Mouse (Mus musculus): ENCODE results near the gene Bak1. TPM values are rescaled to one million over a fixed set of nuclear protein-coding genes. Genes with fewer than 3 reads are reported as not detected.

Gene Bak1
- polyA plus RNA-seq, 1 experiment from 2014 or later: 10.1 TPM

DNA sequence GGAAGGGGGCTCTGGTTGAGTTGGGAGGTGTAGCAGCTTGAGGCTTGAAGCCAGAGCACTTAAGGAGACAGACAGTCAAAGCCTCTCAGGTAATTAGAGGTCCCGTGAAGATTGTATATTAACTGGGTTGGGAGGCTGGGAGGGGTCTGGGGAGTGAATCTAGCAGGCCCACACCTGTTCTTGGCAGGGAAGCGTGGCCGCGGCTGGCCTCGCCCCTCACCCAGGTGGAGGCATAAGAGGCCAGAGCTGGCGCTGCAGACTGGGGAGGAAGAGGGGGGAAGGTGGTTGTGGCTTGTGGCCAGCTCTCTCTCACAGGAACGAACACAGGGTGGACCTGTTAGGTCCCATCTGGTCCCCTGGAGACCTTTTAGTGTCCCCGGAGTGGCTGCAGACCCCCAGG is 31.9 kb upstream of the Bak1 start:
- Histone ChIP-seq H3K27ac (ENCODE audit: low read depth) (peak overlapping the region; percentile 7; the same call in 1 of the 2 replicates), H3K27me3 (replicated peaks; ENCODE audit: control insufficient read depth, insufficient read depth, low read length) (peaks cover 8% of the 10 kb centered on the region; the same call in 1 of the 2 replicates), H3K4me3 (ENCODE audit: low read depth, low read length) (no peak overlapping the region), H3K36me3 (ENCODE audit: control insufficient read depth, insufficient read depth, low read length) (no peaks in the 10 kb centered on the region), H3K4me1 (replicated peaks; ENCODE audit: control insufficient read depth, insufficient read depth, low read length) (peaks cover 21% of the 10 kb centered on the region), H3K9ac (ENCODE audit: low read length) (no peak overlapping the region), H3K4me2 (ENCODE audit: low read length) (peak overlapping the region; percentile 94; the same call in 1 of the 2 replicates), H3K9me3 (ENCODE audit: control insufficient read depth, low read length) (no peaks in the 10 kb centered on the region)
- 60% methylated on average over 8 of the region's 8 CpGs for WGBS
- no peak for DNase-seq (ENCODE audit: low spot score)
- no peak for ATAC-seq (replicated peaks; ENCODE audit: low FRiP score, low TSS enrichment, low read depth)

DNA sequence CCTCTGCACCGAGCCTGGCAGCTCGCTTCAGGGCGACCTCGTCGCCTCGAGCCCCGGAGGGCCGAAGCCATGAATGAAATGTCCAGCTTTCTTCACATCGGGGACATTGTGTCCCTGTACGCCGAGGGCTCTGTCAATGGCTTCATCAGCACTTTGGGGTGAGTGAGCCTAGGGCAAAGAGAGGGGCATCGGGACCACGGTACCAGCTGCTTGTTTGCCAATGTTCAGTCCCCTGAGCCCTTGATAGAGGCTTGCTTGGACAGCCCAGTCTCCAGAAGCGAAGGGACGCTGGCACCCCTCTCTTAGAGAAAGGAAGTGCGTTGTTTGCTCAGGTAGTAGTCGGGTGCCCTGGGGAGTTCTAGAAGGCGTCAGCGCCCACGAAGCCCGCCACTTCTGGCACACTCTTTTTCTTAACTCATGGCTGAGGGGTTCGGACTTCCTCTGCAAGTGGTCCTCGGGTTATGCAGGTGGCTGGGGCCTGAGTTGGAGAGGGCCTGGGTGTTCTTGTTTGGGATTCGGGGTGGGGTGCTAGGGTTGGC is 28.8 kb upstream of the Bak1 start:
- DNase-seq (ENCODE audit: low spot score): no peak
- H3K9ac ChIP-seq (ENCODE audit: low read length): peak overlapping the region; percentile 66
- ATAC-seq (replicated peaks; ENCODE audit: low FRiP score, low TSS enrichment, low read depth): no peak
- H3K27ac ChIP-seq (ENCODE audit: low read depth): peak overlapping the region; percentile 90; the same call in 1 of the 2 replicates
- 1% methylated on average over 24 of the region's 24 CpGs for WGBS
- H3K4me2 ChIP-seq (ENCODE audit: low read length): peak overlapping the region; percentile 94
- H3K9me3 ChIP-seq (ENCODE audit: control insufficient read depth, low read length): no peaks in the 10 kb centered on the region
- peaks cover 10% of the 10 kb centered on the region for H3K4me1 ChIP-seq (replicated peaks; ENCODE audit: control insufficient read depth, insufficient read depth, low read length)
- no peaks in the 10 kb centered on the region for H3K36me3 ChIP-seq (ENCODE audit: control insufficient read depth, insufficient read depth, low read length)
- H3K4me3 ChIP-seq (ENCODE audit: low read depth, low read length): peak overlapping the region; percentile 66
- peaks cover 8% of the 10 kb centered on the region; the same call in 1 of the 2 replicates for H3K27me3 ChIP-seq (replicated peaks; ENCODE audit: control insufficient read depth, insufficient read depth, low read length)

DNA sequence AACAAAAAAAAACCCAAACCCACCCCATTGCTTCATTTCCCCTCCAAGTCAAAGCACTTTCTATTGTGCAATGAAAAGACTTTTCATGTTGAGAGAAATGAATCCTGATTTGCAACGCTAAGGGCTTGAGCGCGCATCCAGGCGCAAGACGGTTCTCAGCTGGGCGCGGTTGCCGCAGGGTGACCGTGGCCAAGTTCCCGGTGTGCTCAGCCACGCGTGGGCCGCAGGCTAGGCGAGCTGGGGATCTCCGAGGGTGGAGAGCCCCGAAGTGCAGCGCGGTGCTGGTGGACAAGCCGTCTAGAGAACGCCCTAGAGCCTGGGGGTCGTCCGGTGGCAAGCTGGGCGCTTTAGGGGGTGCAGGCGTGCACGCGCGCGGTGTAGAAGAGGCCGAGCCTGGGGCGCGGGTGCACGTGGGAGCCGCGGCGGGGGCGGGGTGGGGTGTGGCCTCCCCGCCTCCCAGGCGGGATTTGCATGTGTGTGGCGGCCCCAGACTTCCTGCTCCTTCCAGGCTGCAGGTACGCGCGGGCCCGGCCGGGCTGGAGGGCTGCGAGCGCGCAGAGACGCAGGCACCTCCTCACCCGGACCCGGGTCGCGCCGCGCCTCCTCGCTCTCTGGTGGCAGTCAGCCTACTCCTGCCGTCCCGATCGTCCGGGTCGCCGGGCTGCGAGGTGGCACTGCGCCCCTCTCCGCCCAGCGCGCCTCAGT is 28.2 kb upstream of the Bak1 start, which contains the start of gene Itpr3:
Gene Itpr3 (plus strand): TSS at position 493 of the 705 bp plus-strand sequence.
- Histone ChIP-seq H3K9me3 (ENCODE audit: control insufficient read depth, low read length) (no peaks in the 10 kb centered on the region), H3K4me2 (ENCODE audit: low read length) (peak within 1 kb of the TSS; percentile 94), H3K27ac (ENCODE audit: low read depth) (peak within 1 kb of the TSS; percentile 90), H3K36me3 (ENCODE audit: control insufficient read depth, insufficient read depth, low read length) (no peaks in the 10 kb centered on the region), H3K27me3 (replicated peaks; ENCODE audit: control insufficient read depth, insufficient read depth, low read length) (peaks cover 8% of the 10 kb centered on the region; the same call in 1 of the 2 replicates), H3K4me1 (replicated peaks; ENCODE audit: control insufficient read depth, insufficient read depth, low read length) (peaks cover 13% of the 10 kb centered on the region), H3K4me3 (ENCODE audit: low read depth, low read length) (peak within 1 kb of the TSS; percentile 66), H3K9ac (ENCODE audit: low read length) (peak within 1 kb of the TSS; percentile 66)
- peak; percentile 87 for DNase-seq (ENCODE audit: low spot score)
- WGBS: under 1% methylated on average over 64 of the region's 66 CpGs
- peak; percentile 67 for ATAC-seq (replicated peaks; ENCODE audit: low FRiP score, low TSS enrichment, low read depth)

DNA sequence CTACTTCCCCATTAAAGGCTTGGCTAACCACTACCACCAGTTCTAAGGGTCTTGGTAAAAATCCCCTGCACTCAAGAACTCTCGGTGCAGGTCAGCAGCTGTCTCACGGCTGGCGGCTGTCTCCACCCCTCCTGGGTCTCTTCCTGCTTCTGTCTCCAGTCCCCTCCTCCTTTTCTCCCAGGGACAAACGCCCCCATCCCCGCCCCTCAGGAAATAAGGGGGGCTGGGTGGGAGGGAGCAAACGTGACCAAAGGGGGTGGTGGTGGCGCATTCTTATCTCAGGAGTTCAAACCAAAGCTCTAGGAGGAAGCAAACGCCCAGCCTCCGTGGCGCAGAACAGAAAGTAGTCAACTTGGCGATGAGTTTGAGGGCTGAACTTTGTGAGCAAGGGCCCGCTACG is 27.4 kb upstream of the Bak1 start:
- Histone ChIP-seq H3K4me2 (ENCODE audit: low read length) (peak overlapping the region; percentile 94), H3K36me3 (ENCODE audit: control insufficient read depth, insufficient read depth, low read length) (no peaks in the 10 kb centered on the region), H3K4me3 (ENCODE audit: low read depth, low read length) (peak overlapping the region; percentile 66), H3K9ac (ENCODE audit: low read length) (peak overlapping the region; percentile 66), H3K9me3 (ENCODE audit: control insufficient read depth, low read length) (no peaks in the 10 kb centered on the region), H3K27me3 (replicated peaks; ENCODE audit: control insufficient read depth, insufficient read depth, low read length) (peaks cover 8% of the 10 kb centered on the region; the same call in 1 of the 2 replicates), H3K27ac (ENCODE audit: low read depth) (peak overlapping the region; percentile 90), H3K4me1 (replicated peaks; ENCODE audit: control insufficient read depth, insufficient read depth, low read length) (peaks cover 19% of the 10 kb centered on the region)
- peak; percentile 87 for DNase-seq (ENCODE audit: low spot score)
- 0% methylated on average over 13 of the region's 13 CpGs for WGBS
- peak; percentile 61; the same call in 1 of the 2 replicates for ATAC-seq (replicated peaks; ENCODE audit: low FRiP score, low TSS enrichment, low read depth)

DNA sequence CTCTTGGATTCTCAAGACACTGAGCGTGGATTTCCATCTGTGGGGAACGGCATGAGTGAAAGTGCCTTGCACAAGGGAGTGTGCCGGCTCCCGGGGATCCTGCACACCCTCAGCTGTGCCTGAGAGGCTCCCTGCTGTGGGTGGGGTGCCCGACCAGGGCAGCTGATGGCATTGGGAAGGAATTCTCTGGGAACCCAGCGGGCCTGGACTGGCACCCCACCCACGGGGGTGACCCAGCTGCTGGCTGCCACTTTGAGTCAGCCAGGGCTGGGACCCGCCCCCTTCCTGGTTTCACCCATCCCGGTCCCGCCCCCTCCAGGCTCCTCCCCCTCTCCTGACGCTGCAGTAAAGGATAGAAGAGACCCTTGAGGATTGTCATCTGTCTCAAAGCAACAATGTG is 22.7 kb upstream of the Bak1 start:
- H3K27ac ChIP-seq (ENCODE audit: low read depth): no peak overlapping the region
- WGBS: 33% methylated on average over 10 of the region's 11 CpGs
- H3K9ac ChIP-seq (ENCODE audit: low read length): no peak overlapping the region

DNA sequence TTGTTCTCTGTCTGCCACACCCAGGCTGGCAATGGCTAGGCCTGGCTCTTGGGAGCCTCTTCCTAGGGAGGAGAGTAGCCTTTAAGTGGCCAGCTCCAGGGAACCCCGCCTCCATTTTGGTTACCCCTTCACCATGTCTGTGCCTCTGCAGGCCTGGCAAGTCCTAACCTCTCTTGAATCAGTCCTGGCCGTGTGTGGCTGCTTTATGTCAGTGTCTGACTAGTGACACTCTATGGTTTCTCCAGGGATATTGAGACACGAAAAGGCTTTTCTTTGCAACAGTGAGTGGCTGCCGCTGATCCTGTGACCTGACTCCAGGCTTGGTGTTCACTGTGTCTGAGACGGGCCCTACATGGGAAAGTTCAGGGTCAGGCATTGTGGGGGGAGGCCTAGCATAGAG is 22.0 kb upstream of the Bak1 start:
- no peaks in the 10 kb centered on the region for H3K9me3 ChIP-seq (ENCODE audit: control insufficient read depth, low read length)
- no peak overlapping the region for H3K9ac ChIP-seq (ENCODE audit: low read length)
- DNase-seq (ENCODE audit: low spot score) (no peak), ATAC-seq (replicated peaks; ENCODE audit: low FRiP score, low TSS enrichment, low read depth) (no peak)
- no peaks in the 10 kb centered on the region for H3K27me3 ChIP-seq (replicated peaks; ENCODE audit: control insufficient read depth, insufficient read depth, low read length)
- no peak overlapping the region for H3K4me2 ChIP-seq (ENCODE audit: low read length)
- no peaks in the 10 kb centered on the region for H3K36me3 ChIP-seq (ENCODE audit: control insufficient read depth, insufficient read depth, low read length)
- H3K4me3 ChIP-seq (ENCODE audit: low read depth, low read length): no peak overlapping the region
- H3K4me1 ChIP-seq (replicated peaks; ENCODE audit: control insufficient read depth, insufficient read depth, low read length): peaks cover 23% of the 10 kb centered on the region
- H3K27ac ChIP-seq (ENCODE audit: low read depth): 0 out of 2 replicates have a peak overlapping the region, but pooled peaks have one; percentile 16
- 48% methylated on average over 5 of the region's 5 CpGs for WGBS

More for the DNA sequence above, 22.7 kb upstream of the Bak1 start:
- Histone ChIP-seq H3K36me3 (ENCODE audit: control insufficient read depth, insufficient read depth, low read length) (no peaks in the 10 kb centered on the region), H3K27me3 (replicated peaks; ENCODE audit: control insufficient read depth, insufficient read depth, low read length) (no peaks in the 10 kb centered on the region), H3K4me1 (replicated peaks; ENCODE audit: control insufficient read depth, insufficient read depth, low read length) (peaks cover 27% of the 10 kb centered on the region), H3K4me2 (ENCODE audit: low read length) (peak overlapping the region; percentile 24), H3K9me3 (ENCODE audit: control insufficient read depth, low read length) (no peaks in the 10 kb centered on the region), H3K4me3 (ENCODE audit: low read depth, low read length) (no peak overlapping the region)
- DNase-seq (ENCODE audit: low spot score) (no peak), ATAC-seq (replicated peaks; ENCODE audit: low FRiP score, low TSS enrichment, low read depth) (no peak)

DNA sequence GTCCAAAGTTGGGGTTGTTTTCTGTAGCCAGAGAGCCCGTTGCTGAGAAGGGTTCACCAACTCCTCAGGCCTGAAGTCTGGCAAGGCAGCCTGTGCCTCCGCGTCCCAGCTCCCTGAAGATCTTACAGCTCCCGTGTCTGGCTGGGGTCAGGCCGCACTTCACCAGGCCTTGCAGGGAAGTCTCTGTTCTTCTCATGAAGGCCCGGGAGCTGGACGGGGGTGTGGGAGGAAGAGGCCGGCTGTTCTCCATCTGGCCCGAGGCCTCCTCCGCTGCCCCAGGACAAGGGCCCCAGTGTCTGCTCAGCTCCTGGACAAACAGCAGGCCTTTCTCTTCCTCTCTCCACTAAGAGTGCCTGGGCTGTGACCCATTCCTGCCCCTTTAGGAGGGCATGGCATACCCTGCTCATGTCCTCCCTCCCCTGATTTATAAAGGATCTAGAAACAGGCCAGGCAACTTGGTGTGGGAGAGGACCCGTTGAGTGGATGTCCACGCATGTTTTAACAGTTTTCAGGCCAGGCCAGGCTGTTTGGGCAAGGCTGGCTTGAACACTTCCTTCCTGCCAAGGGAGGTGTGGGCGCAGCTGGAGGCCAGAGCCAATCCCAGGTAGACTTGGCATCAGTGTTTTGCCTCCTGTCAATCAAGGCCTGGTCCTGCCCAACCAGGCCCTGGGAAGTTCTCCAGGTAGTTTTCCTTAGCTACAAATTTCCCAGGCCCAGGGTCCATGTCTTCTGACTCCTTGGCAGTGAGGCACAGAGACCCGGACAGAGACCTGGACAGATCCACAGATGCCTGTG is 19.8 kb upstream of the Bak1 start:
- H3K9ac ChIP-seq (ENCODE audit: low read length): 0 out of 2 replicates have a peak overlapping the region, but pooled peaks have one; percentile 21
- H3K36me3 ChIP-seq (ENCODE audit: control insufficient read depth, insufficient read depth, low read length): no peaks in the 10 kb centered on the region
- H3K27me3 ChIP-seq (replicated peaks; ENCODE audit: control insufficient read depth, insufficient read depth, low read length): no peaks in the 10 kb centered on the region
- ATAC-seq (replicated peaks; ENCODE audit: low FRiP score, low TSS enrichment, low read depth): no peak
- H3K9me3 ChIP-seq (ENCODE audit: control insufficient read depth, low read length): no peaks in the 10 kb centered on the region
- WGBS: 37% methylated on average over 14 of the region's 14 CpGs
- H3K4me1 ChIP-seq (replicated peaks; ENCODE audit: control insufficient read depth, insufficient read depth, low read length): peaks cover 22% of the 10 kb centered on the region; the same call in 1 of the 2 replicates
- H3K27ac ChIP-seq (ENCODE audit: low read depth): peak overlapping the region; percentile 83
- no peak for DNase-seq (ENCODE audit: low spot score)
- no peak overlapping the region for H3K4me2 ChIP-seq (ENCODE audit: low read length)
- H3K4me3 ChIP-seq (ENCODE audit: low read depth, low read length): no peak overlapping the region

DNA sequence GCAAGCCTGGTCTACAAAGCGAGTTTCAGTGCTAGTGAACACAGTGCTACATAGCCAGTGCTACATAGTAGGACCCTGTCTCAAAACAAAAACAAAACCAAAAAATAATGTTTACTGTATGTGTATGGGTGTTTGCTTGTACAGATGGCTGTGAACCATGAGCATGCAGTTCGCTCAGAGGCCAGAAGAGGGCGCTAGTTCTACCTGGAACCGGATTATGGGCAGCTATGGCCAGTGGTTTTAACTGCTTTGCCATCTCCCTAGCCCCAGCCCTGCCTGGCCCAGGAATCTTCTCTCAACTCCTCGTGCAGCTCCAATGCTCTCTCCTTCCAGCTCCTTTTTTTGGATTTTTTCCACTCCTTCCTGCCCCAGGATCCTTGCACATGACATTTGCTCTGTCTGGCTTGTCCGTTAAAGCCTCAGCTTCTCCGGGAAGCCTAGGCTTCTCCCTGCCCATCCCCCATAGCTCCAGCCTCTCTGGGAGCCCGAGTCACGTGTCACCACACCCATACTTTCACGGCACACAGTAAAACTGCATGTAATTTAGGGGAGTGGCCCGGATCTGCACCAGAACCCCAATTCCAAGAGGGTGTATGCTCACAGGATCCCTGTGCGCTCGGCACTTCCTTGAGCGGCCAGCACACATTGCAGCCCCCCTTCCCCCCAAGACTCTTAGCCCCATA is 19.1 kb upstream of the Bak1 start:
- Histone ChIP-seq H3K36me3 (ENCODE audit: control insufficient read depth, insufficient read depth, low read length) (no peaks in the 10 kb centered on the region), H3K4me1 (replicated peaks; ENCODE audit: control insufficient read depth, insufficient read depth, low read length) (peaks cover 22% of the 10 kb centered on the region; the same call in 1 of the 2 replicates), H3K9me3 (ENCODE audit: control insufficient read depth, low read length) (no peaks in the 10 kb centered on the region), H3K27ac (ENCODE audit: low read depth) (peak overlapping the region; percentile 83), H3K4me2 (ENCODE audit: low read length) (no peak overlapping the region), H3K27me3 (replicated peaks; ENCODE audit: control insufficient read depth, insufficient read depth, low read length) (no peaks in the 10 kb centered on the region), H3K4me3 (ENCODE audit: low read depth, low read length) (no peak overlapping the region), H3K9ac (ENCODE audit: low read length) (no peak overlapping the region)
- DNase-seq (ENCODE audit: low spot score): no peak
- ATAC-seq (replicated peaks; ENCODE audit: low FRiP score, low TSS enrichment, low read depth): no peak
- 74% methylated on average over 14 of the region's 14 CpGs for WGBS
